Mouse (Mus musculus) layer of hippocampus, postnatal 14 days (tissue): ENCODE data around the gene Mdp1. TPM values are rescaled to one million over a fixed set of nuclear protein-coding genes. Genes with fewer than 3 reads are reported as not detected.

Experiments
- DNase-seq, 2 experiments: peaks; one replicate each; pipeline ENCODE4 v3.0.0; 2021 to 2022; ENCODE audit warnings: low spot score in 2 of 2, mixed read lengths in 1 of 2
- long read RNA-seq, 2 experiments: library from polyadenylated mRNA; stranded (forward); transcript quantifications; one replicate each; pipeline ENCODE4 v2.0.0; 2021
- total RNA-seq, 2 experiments: library from RNA; stranded (reverse); gene quantifications; 2 replicates each; pipeline ENCODE4 v1.2.3; 2021

Gene Mdp1
- 10 to 100 TPM; 46.9 to 47.8 TPM for total RNA-seq
- long read RNA-seq, experiment 1, transcript Mdp1-201 (6 exons, 1,733 nt): major isoform, 35 of 65 reads
- long read RNA-seq, experiment 1, transcript Mdp1-202 (5 exons, 1,730 nt): minor isoform, 19 of 65 reads
- long read RNA-seq, experiment 1, partial matches to known transcripts: 5 of 65 reads
- long read RNA-seq, experiment 1, other reads (novel, unspliced or antisense): 6 of 65 reads
- long read RNA-seq, experiment 2, transcript Mdp1-202 (5 exons, 1,730 nt): minor isoform, 20 of 86 reads
- long read RNA-seq, experiment 2, transcript Mdp1-201 (6 exons, 1,733 nt): major isoform, 60 of 86 reads
- long read RNA-seq, experiment 2, partial matches to known transcripts: 1 of 86 reads
- long read RNA-seq, experiment 2, other reads (novel, unspliced or antisense): 5 of 86 reads

- peak; percentile 75 to 82 for DNase-seq
These were observed at the start of gene Mdp1 for GRCm38 (mm10) chr14:55659960-55660573. Mdp1 (minus strand) TSS chr14:55660508.

DNA sequence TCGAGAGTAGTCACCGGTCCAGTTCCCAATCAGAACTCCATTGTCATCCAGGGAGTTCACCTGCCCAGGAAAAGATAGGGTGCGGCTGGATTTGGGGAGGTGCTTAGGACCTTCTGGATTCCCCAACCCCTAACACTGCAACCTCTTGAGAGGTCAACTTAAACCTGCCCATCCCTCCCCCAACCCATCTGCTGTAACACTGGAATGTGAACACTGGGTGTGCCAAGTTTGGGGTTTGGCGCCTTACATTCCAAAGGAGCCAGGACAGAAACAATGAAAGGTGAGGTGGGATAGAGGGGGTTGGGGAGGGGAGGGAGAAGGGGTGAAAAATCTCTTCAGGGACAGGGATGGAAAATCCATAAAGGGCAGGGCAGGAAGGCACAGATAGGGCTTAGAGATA lies 49.2 kb upstream of the Mdp1 start:
- DNase-seq: no peak

DNA sequence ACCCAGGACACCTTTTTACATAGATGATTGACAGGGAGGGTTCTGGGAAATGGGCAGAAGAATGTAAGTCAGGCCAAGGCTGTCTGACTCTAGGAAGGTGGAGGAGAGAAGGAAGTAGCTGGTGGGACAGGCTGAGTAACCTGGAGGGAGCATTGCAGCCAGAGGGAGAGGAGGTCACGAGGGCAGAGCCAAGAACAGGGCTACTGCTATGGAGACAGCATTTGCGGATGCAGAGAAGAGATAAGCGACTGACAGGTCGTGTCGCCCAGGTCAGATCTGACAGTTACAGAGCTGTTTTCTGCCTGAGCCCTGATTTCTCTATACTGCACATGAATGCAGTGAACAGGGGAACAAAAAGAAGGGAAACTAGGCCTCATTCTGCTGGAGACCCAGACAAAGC lies 47.1 kb upstream of the Mdp1 start:
- no peak for DNase-seq

DNA sequence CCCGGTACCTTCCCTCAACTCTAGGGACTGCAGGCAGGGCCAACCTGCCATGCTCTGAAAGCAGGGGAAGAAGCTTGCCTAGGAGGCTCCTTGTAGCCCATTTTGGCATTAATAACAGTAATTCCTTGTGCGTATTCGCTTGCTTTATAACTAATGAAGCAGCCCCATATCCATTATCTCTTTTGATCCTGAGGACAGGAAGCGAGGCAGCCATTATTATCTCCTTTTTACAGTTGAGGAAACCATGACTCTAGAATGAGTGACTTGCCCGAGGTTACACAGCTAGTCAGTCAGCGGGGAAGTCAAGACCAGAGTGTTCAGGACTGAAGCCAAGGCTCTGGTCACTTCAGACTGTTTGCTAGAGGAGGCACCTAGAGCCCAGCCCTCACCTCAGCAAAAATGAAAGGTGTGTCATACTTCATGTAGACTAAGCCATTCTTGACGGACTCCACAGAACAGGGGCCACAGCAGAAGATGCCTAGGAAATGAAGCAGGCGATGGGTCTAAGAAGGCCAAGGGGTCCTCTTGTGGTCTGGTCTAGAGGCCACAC lies 45.8 kb upstream of the Mdp1 start:
- DNase-seq: no peak

- DNase-seq: no peak
These were observed 42.5 kb upstream of the Mdp1 start for GRCm38 (mm10) chr14:55702761-55703160.

DNA sequence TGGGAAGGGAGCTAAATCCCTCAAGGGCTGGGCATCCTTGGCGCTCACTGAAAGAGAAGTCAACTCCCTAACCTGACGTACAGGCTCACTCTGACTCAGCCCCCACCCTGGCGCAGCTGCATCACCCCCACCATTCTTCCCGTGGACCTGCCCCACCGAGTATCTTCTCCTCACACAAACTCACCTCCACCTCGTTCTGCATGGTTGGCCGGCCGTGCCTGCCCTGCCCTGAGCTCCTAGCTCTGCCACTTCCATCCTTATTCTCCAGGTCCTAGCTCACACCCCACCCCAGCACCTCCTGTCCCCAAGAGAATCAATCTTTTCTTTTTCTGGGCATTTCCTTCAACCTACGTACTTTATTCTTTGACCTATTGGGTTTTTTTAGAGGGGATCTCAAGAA lies 40.8 kb upstream of the Mdp1 start:
- DNase-seq: no peak

DNA sequence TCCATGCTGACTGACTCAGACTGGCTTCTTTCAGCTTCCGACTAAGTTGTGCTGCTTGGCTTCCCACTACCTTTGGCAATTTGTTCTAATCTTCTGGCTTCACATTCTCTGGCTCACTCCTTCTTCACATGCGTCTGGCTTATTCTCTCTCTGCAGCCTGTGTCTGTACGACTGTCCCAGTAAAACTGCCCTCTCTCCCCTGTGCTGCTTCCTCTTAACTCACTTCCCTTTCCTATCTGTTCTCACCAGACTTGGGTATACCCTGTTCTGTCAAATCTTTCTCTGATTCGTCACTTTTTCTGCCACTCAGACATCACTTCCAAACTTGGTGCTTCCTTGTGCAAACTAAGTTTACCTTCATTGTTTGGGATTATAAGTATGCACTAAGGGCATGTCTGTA lies 36.9 kb upstream of the Mdp1 start:
- DNase-seq: no peak

DNA sequence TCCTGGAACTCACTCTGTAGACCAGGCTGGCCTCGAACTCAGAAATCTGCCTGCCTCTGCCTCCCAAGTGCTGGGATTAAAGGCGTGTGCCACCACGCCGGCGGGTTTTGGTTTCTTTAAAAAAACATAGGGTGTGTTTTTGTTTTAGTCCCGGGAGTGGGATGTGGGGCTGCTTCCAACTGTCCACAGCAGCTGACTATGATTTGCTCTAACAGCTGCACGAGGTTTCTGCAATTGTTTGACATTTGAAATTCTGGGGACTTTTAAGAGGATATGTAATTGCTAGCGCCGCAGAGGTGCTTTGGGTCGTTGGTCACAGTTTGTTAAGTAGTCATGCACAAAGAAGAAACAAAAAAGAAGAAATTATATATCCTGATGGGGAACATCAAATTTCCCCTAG lies 29.1 kb upstream of the Mdp1 start:
- DNase-seq: no peak

DNA sequence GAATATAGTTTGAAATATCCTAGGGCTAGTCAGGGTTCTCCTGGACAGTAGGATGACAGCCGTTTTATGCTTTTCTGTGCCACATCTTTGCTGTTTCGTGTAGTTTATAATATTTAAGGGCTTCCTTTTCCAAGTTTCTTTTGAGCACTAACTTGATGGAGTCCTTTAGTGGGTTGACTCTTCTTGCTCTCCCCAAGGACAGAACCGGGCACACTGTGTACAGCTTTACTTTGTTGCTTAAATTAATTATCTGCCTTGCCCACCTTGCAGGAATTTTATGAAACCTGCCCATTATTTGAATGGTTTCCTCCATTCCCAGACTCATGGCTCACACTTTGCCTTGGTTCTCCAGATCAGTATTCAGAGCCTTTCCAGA lies 21.8 kb upstream of the Mdp1 start:
- DNase-seq: no peak

DNA sequence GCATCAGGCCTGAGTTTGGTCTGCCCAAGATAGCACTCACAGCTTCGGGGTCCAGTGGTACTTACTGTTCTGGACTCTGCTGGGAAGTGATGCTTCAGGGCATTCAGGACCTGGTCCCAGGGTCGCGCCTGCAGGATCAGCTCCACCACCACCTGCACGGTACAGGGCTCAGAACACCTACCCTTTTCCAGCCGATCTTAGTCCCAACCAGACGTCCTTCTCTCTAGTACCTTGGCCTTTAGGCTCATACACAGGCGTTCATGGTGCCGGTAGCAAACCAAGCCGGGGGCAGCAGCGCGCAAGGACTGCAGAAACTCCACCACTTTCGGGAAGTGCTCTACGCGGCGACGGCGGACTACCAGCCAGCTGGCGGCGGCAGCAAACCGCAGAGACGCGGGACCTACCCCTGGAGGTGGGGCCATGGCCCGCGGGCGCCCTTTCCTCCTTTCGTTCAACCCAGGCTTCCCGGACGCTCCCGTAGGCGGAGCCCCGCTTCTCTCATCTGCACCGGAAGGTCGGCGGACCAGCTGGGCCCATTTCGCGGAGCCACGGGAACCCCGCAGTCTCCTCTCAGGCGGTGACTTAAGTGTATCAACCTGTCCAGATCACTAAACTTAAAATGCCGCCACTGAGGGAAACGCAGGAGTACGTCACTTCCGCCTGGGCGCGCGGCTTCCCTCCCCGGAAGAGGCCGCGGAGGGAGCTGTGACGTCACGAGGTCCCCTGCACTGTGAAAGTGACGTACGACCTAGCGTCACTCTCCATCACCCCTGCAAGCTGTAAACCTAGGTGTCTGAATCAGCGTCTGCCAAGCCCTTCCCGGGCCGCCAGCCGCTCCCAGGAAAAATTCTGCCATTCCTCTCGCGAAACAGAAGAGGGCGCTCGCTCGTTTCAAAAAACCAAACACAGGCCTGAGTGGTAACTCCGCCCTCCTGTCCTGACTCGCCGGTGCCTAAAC lies 21.1 kb upstream of the Mdp1 start, which contains the start of gene Tinf2:
Tinf2 (minus strand) TSS at position 661 of the 958 bp plus-strand sequence.
- DNase-seq: peak; percentile 95 to 97

- DNase-seq: no peak
These were observed 17.3 kb upstream of the Mdp1 start for GRCm38 (mm10) chr14:55677615-55678014.

DNA sequence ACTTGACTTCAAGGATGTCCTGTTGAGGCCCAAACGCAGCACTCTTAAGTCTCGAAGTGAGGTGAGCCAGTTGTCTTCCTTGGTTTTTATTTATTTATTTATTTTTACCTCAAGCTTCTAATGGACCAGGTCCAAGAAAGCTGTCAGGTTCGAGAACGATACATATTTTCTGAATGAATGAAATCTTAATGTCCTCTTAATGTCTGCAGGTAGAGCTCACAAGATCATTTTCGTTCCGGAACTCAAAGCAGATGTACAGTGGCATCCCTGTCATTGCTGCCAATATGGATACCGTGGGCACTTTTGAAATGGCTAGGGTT lies 12.4 kb upstream of the Mdp1 start:
- DNase-seq: no peak

DNA sequence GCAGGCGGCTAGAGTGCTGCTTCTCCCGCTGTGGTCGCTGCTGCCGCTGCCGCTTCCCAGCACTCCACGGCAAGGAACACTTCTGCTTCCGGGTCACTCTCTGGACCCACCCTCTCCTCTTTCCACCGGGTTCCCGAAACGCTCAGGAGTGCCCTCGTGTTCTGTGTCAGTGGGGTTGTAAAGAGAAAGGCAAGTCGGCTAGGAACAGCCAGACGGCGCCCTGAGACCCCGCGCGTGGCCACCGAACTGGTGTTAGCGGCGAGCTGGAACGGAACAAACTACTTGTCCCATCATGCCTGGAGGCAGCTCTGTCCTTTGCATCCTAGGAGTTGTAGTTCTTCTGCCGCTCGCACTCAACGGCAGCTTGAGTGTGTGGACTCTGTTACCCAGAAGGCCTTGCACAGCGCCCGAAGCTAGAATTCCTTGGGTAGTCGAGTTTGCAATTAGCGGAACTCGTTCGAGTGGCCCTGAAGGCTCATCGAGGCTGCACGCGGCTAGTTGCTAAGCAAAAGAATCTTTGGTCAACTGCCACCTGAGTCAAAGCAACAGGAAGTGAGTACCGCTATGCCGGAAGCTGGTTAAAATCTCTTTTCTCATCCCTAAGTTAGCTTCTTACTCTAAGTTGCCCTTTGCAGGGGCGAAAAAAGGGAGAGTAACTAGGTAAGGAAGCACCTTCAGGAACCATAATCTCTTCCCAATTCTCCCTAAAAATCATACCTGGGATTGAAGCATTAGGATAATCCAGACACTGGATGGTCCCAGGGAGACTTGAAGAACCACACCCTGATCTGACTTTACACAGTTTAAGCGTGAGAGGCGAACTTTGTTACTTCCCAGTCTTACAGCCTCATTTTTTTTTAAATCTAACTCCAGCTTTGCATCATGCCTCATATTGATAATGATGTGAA lies 11.8 kb upstream of the Mdp1 start, which contains the start of the genes Gmpr2 and Nedd8:
Gmpr2 (plus strand) TSS at position 109 of the 908 bp plus-strand sequence.
Nedd8 (minus strand) TSS at position 292 of the 908 bp plus-strand sequence.
- peak; percentile 96 for DNase-seq

DNA sequence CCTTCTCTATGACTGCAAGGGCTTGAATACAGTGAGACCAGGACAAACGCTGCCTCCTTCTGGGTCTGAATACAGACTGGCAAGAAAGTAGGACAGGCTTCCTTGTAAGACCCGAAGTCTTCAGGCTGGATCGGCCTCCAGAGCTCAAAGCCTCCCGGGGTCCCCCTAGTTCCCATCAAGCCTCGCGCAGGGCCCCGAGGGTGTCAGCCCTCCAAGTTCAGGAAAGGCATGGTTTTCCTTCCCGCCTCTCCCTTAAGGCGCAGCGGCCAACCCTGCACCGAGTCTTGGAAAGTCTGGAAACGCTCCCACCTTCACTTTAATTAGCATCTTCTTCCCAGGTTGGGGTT lies 11.2 kb upstream of the Mdp1 start:
- peak in 1 of 2 experiments; percentile 61 for DNase-seq

GRCm38 (mm10) chr14:55660636-55661035 lies 328 bp upstream of the Mdp1 start:
- DNase-seq: no peak

DNA sequence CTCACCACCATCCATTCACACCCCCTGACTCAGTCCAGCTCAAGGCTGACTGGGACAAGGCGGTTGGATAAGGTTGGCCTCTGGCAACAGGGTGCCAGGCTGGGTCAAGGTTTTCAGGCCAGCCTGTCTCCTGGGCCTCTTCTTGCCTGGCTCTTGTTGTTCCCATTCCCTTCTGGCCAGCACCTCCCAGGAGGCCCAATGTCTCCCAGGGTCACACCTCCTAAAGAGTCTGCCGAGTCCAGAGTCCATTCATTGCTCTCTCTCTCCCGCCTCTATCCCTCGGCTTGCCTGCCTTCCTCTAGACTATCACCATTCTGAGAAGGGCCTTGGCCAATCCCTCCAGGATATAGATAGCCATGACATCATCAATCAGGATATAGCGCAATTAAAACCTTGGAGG lies 2.3 kb downstream of the Mdp1 start:
- no peak for DNase-seq

- no peak for DNase-seq
These were observed 3.4 kb downstream of the Mdp1 start for GRCm38 (mm10) chr14:55656935-55657334.

- no peak for DNase-seq
These were observed 8.8 kb downstream of the Mdp1 start for GRCm38 (mm10) chr14:55651528-55651927.

DNA sequence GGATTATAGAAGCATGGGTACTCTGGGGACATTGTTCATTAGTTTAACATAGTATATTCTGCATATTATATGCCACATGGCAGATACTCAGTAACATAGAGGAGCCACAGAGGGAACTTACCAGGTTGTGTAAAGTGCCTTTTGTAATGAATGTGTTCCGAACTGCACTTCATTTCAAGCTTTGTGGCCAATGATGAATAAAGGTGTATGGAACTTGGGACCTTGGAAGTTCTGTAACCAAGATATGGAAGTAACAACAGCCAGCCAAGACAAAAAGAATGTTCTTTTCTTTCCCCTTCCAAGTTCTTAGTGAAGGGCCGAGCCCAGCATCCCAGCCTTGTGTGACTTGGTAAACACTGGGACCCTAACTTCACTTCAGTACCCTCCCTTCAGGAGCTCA lies 10.4 kb downstream of the Mdp1 start, which contains the start of gene Tssk4:
Tssk4 (plus strand) TSS at position 301 of the 400 bp plus-strand sequence.
- no peak for DNase-seq

GRCm38 (mm10) chr14:55644261-55644888 lies 15.9 kb downstream of the Mdp1 start:
- no peak for DNase-seq
